Mouse (Mus musculus) frontal cortex, postnatal 36 days (tissue): Measurements from ENCODE around the gene Olfr1437.
"Not testable (repeated sequence)": the region's sequence is repeated elsewhere in the genome, so short reads cannot be mapped to it uniquely, and the experiment has no call there.

Experiments used
- DNase-seq, 2 experiments: peaks; one replicate each; pipeline ENCODE4 v3.0.0; 2022; ENCODE audit warnings: low spot score in 2 of 2

Olfr1437 gene

DNA sequence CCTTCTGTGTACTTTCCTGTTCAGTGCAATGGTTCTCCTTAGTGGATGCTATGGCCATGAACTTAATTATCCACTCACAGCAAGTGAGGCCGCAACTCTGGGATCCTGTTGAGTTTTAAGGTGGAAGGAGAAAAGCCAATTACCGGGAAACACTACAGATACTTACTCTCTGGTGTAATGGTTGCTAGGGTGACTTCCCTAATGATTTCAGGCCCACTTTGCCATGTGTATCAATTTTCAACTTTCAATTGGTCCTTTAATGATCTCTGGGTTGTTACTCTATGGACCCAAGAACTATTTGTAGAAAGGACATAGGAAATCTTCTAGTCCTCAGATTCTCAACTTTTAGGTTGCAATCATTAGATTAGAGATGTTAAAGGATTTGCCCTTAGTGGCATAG is at the start of gene Olfr1437:
Gene Olfr1437, minus strand, starts transcription at position 101 of the 400 bp plus-strand sequence.
- no peak for DNase-seq

DNA sequence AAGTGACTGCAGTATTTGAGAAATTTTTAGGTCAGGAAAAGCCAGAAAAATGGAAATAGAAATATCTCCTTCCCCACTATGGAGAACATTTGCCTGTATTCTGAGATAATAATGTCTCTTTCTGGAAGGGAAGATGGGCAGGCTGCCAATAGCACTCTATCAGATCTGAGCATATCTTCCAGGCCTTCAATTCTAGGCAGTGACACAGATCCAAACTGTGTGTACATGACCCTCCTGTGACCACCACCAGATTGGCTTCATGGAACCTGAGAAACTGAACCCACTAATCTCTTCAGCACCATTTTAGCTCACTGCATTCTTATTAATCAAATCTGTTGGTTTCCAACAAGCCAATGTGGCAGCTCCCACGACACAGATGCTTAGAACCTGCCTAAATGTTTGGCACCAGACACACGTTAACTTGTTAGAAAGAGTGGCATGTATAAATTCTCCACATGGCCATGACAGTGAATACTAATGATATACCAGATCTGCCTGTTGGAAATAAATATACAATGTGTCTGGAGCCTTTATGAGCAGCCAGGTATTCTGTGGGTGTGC is 49.6 kb upstream of the Olfr1437 start:
- peak; percentile 7 to 68 for DNase-seq

DNA sequence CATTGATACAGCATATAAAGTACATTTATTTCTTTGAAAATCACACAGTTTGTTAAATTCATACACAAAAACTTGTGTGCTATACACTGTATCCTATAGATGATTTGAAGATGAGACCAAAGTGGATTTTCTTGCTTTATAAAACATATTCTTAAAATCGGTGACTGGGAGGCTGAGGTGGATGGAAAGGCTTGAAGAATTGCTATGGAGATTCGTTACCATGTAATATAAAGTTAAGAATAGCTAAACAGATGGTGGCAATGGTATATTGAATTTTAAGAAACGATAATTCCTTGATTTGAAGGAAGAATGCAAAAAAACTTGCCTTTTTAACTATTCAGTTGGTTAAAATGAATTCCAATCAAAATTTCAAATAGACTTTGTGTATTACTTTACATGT is 48.1 kb upstream of the Olfr1437 start:
- DNase-seq, result no peak

DNA sequence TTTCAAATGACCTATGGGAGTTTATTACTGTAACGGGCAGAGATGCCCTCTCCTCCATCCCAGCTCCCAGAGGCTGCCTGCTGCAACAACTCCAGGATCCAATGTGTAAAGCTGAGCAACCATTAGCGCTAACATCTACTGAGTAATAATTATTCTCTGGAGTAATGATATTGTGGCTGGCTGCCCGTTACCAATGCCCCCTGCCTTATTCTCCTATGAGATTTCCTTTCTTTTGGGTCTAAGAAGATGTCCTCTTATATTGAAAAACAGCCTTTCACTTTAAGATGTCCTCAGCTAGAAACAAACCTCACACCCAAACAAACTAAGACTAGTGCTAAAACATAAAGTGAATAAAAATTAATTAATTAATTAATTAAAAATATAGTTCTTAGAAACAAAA is 10.9 kb upstream of the Olfr1437 start, which contains the start of gene Olfr1438-ps1:
Gene Olfr1438-ps1, minus strand, starts transcription at position 101 of the 400 bp plus-strand sequence.
- DNase-seq, result no peak

DNA sequence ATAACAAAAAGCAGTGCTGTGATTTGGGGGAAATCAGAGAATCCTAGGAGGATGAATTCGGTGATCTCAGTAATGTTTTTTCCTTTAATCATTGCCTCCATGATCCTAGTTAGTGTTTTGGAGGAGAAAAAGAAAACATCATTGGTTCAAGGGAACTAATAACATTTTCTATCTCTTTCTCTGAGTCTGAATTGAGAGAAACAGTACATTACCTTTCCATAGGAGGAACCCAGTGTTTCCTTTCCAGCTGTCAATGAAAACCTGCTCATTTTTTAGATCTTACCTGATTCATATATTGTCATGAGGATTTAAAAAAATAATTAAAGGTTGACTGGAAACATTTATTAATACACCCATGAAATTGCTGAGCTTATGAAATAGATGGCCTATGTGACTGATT is 25.9 kb downstream of the Olfr1437 start, which contains the start of gene Olfr1436:
Gene Olfr1436, minus strand, starts transcription at position 101 of the 400 bp plus-strand sequence.
- not testable (repeated sequence) for DNase-seq

DNA sequence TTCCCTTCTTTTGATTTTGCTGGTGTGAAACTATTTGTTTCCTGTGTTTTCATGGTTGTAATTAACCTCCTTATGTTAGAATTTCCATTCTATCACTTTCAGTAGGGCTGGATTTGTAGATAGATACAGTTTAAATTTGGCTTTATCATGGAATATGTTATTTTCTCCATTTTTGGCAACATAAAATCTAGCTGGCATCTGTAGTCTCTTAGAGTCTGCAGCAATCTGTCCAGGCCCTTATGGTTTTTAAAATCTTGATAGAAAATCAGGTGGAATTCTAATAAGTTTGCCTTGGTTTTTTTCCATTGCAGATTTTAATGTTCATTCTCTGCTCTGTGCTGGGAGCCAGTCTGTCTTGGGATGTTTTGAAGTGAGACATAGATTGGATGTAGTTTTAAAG is 31.9 kb downstream of the Olfr1437 start:
- DNase-seq, result peak; percentile 0 to 13

DNA sequence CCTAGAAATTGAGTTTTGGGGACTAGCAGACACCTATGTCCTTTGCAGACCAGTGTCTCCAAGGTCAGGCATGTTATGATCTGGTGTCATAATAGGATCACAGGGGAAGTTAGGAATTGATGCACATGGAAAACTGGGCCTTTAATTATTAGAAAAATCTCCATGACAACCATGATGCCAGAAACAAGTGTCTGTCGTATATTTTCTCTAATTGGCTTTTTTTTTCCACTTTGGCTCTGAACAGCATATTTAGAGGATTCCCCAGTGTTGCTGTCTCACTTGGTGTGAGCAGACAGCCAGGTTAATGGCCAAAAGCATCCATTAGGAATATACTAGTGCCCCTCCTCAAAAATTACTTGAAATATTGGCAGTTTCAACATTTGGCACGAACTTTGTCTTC is 45.3 kb downstream of the Olfr1437 start, which contains the start of gene Olfr1434:
Gene Olfr1434, plus strand, starts transcription at position 301 of the 400 bp plus-strand sequence.
- DNase-seq, result no peak
